In the genomic region with DNA sequence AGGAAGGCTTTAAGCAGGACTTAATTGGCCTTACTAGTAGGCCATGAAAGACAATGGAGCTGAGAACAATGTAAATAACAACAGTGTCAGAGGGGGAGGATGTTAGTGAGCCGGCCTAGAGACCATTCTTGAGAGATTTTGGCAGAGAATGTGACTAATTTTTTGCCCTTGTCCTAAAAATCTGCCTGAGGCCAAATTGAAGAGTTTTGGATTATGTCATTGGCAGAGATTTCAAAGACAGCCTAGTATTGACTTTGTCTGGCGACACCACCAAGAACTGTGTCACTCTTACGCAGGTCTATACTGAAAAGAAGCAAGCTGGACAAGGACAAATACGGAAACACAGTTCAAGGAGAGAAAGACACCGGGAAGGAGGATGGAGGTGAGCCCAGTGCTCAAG, we compare ENCODE assay signal across 23 mouse cellular contexts. TPM values are rescaled to one million over a fixed set of nuclear protein-coding genes. Genes with fewer than 3 reads are reported as not detected.
DNase-seq lines count a peak whose midpoint lies in the region; ATAC-seq and TF ChIP-seq lines count a peak whose summit lies in the region.
"Had no signal": no experiment of that assay in that cellular context is flagged by ENCODE, and none has a peak within 500 bp of the region (broad histone marks: within the 10 kb centered on the region; RNA-seq: fewer than 3 reads in every experiment).

No protein-coding gene starts in this region.

- 0 out of 2 replicates have a peak, but pooled peaks cover 3% of the 10 kb centered on the region for H3K79me2 ChIP-seq in liver, adult 2 months (ENCODE audit: control insufficient read depth, insufficient read depth, low read length)

- no peak overlapping the region for H3K4me3 ChIP-seq in liver, adult 2 months (ENCODE audit: insufficient read depth, low read depth, low read length)
- no peak overlapping the region for H3K4me3 ChIP-seq in liver, embryonic 11.5 days (ENCODE audit: low read depth, low read length)
- H3K4me3 ChIP-seq in ES-Bruce4 (ENCODE audit: low read depth, low read length) = no peak overlapping the region
- H3K4me3 ChIP-seq: embryonic facial prominence, embryonic 13.5 days; embryonic facial prominence, embryonic 15.5 days; erythroblast, embryonic 14.5 days; forebrain, embryonic 10.5 days; forebrain, embryonic 12.5 days had no signal

- H3K36me3 ChIP-seq in liver, adult 2 months (ENCODE audit: control insufficient read depth, insufficient read depth, low read length) = peaks cover 8% of the 10 kb centered on the region; the same call in 1 of the 2 replicates
- no peaks in the 10 kb centered on the region for H3K36me3 ChIP-seq in liver, embryonic 11.5 days (ENCODE audit: control insufficient read depth, insufficient read depth, low read length)
- peaks cover 37% of the 10 kb centered on the region for H3K36me3 ChIP-seq in ES-Bruce4 (ENCODE audit: control insufficient read depth, insufficient read depth, low read length, poor library complexity, severe bottlenecking)

- no peaks in the 10 kb centered on the region for H3K4me1 ChIP-seq in liver, adult 2 months (ENCODE audit: control insufficient read depth, insufficient read depth, low read length)
- H3K4me1 ChIP-seq in liver, embryonic 11.5 days (replicated peaks; ENCODE audit: control insufficient read depth, insufficient read depth, low read length) = peaks cover 4% of the 10 kb centered on the region; the same call in 1 of the 2 replicates
- no peaks in the 10 kb centered on the region for H3K4me1 ChIP-seq in ES-Bruce4 (ENCODE audit: control insufficient read depth, insufficient read depth, low read length)
- H3K4me1 ChIP-seq: embryonic facial prominence, embryonic 13.5 days; embryonic facial prominence, embryonic 15.5 days; forebrain, embryonic 10.5 days; forebrain, embryonic 12.5 days had no signal

- no peak for TF ChIP-seq POLR2A in liver, adult 2 months (IDR thresholded peaks at IDR 0.05; ENCODE audit: extremely low read depth, insufficient read depth, low read length)
- no peak for TF ChIP-seq POLR2A in ES-Bruce4 (IDR thresholded peaks at IDR 0.05; ENCODE audit: insufficient read depth, low read length)

- H3K27me3 ChIP-seq in liver, adult 2 months (ENCODE audit: control insufficient read depth, insufficient read depth, low read length) = no peaks in the 10 kb centered on the region
- no peaks in the 10 kb centered on the region for H3K27me3 ChIP-seq in liver, embryonic 11.5 days (replicated peaks; ENCODE audit: control insufficient read depth, insufficient read depth, low read length)
- H3K27me3 ChIP-seq in ES-Bruce4 (ENCODE audit: control insufficient read depth, insufficient read depth, low read length, poor library complexity, severe bottlenecking) = no peaks in the 10 kb centered on the region
- H3K27me3 ChIP-seq: CH12.LX; embryonic facial prominence, embryonic 13.5 days; embryonic facial prominence, embryonic 15.5 days; forebrain, embryonic 12.5 days had no signal

- 66% methylated on average over 5 of the region's 5 CpGs for WGBS in liver, adult 2 months
- WGBS in liver, embryonic 11.5 days = 82% methylated on average over 5 of the region's 5 CpGs

- no peak overlapping the region for H3K9ac ChIP-seq in liver, adult 2 months (ENCODE audit: low read depth, low read length)
- no peak overlapping the region for H3K9ac ChIP-seq in liver, embryonic 11.5 days (ENCODE audit: low read depth, low read length)
- no peak overlapping the region for H3K9ac ChIP-seq in ES-Bruce4 (ENCODE audit: low read depth, poor library complexity, severe bottlenecking)
- H3K9ac ChIP-seq: embryonic facial prominence, embryonic 13.5 days; embryonic facial prominence, embryonic 15.5 days; forebrain, embryonic 12.5 days had no signal

- H3K9me3 ChIP-seq in liver, embryonic 11.5 days (ENCODE audit: control insufficient read depth, low read length) = no peaks in the 10 kb centered on the region
- H3K9me3 ChIP-seq in ES-Bruce4 (replicated peaks; ENCODE audit: control insufficient read depth, insufficient read depth, low read length, poor library complexity, severe bottlenecking) = no peaks in the 10 kb centered on the region
- H3K9me3 ChIP-seq: embryonic facial prominence, embryonic 13.5 days; embryonic facial prominence, embryonic 15.5 days; forebrain, embryonic 10.5 days; forebrain, embryonic 12.5 days had no signal

- H3K27ac ChIP-seq in liver, adult 2 months (replicated peaks; ENCODE audit: insufficient read depth, low read depth, low read length) = no peak overlapping the region
- no peak overlapping the region for H3K27ac ChIP-seq in liver, embryonic 11.5 days (ENCODE audit: low read depth, low read length)
- H3K27ac ChIP-seq in ES-Bruce4 (ENCODE audit: insufficient read depth, low read length) = 0 out of 2 replicates have a peak overlapping the region, but pooled peaks have one; percentile 21
- H3K27ac ChIP-seq: embryonic facial prominence, embryonic 13.5 days; embryonic facial prominence, embryonic 15.5 days; forebrain, embryonic 10.5 days; forebrain, embryonic 12.5 days had no signal

- no peak for TF ChIP-seq EP300 in ES-Bruce4 (IDR thresholded peaks at IDR 0.05; ENCODE audit: insufficient read depth, low read depth, low read length)

- no peak overlapping the region for H3K4me2 ChIP-seq in liver, embryonic 11.5 days
- H3K4me2 ChIP-seq: embryonic facial prominence, embryonic 13.5 days; embryonic facial prominence, embryonic 15.5 days; forebrain, embryonic 12.5 days had no signal

- no peak for TF ChIP-seq CTCF in liver, adult 2 months (IDR thresholded peaks at IDR 0.05; ENCODE audit: low read depth, low read length)
- no peak for TF ChIP-seq CTCF in ES-Bruce4 (IDR thresholded peaks at IDR 0.05; ENCODE audit: low read depth, low read length)

- ATAC-seq in liver, embryonic 11.5 days (replicated peaks; ENCODE audit: low FRiP score) = no peak
- ATAC-seq: CD4-positive, CD25-positive, alpha-beta regulatory T cell, adult 4 months; forebrain, embryonic 14.5 days; forebrain, embryonic 16.5 days had no signal

- peak; percentile 23 for DNase-seq in adrenal gland, adult 2 months
- no peak for DNase-seq in adrenal gland, postnatal 4 days (ENCODE audit: low spot score in 2 of 2)
- DNase-seq in liver, adult 2 months (ENCODE audit: extremely low read depth, low read depth, low spot score) = peak; percentile 67
- DNase-seq in liver, embryonic 11.5 days (ENCODE audit: low spot score) = no peak
- DNase-seq: adrenal gland, adult 8-10 months; B cell, adult 2 months; cerebellum, adult 11 months; cerebellum, adult 18-20 months; cerebellum, adult 8-10 months; cerebellum, adult 9-11 months; cerebellum, postnatal 14 days; cerebellum, postnatal 36 days; embryo, embryonic 11 days had no signal

RNA-seq across cellular contexts. Expression of gene Zbtb8a, which starts 15.1 kb away (rescaled TPM):
- total RNA-seq in adrenal gland, adult 2 months (2021) = 1 to 10 TPM; 6.1 to 6.4 TPM
- 2.4 and 2.7 TPM in 2 replicates for polyA plus RNA-seq in adrenal gland, adult 2 months (2012; rRNA removed)
- total RNA-seq in adrenal gland, postnatal 4 days (2021) = 10 to 100 TPM; 12.2 to 14.0 TPM
- total RNA-seq in liver, adult 2 months (2014; rRNA removed) = 1.3 and 1.7 TPM in 2 replicates
- 1.6 and 1.7 TPM in 2 replicates for polyA plus RNA-seq in liver, adult 2 months (2012; rRNA removed)
- polyA plus RNA-seq in liver, embryonic 11.5 days (2014; fragmentation: Nextera tagmentation; extraction: Ambion mirVana) = 4.2 and 4.8 TPM in 2 replicates
- polyA plus RNA-seq in ES-Bruce4 (2011; ENCODE audit: insufficient read depth, insufficient read length, low read depth, missing spikeins) = 20.7 and 21.1 TPM in 2 replicates

RNA-seq across cellular contexts. Expression of gene Zbtb8os, which starts 27.3 kb away (rescaled TPM):
- 10 to 100 TPM; 42.7 to 48.4 TPM for total RNA-seq in adrenal gland, adult 2 months (2021)
- 4.1 and 5.3 TPM in 2 replicates for polyA plus RNA-seq in adrenal gland, adult 2 months (2012; rRNA removed)
- total RNA-seq in adrenal gland, postnatal 4 days (2021) = 10 to 100 TPM; 51.1 to 52.2 TPM
- total RNA-seq in liver, adult 2 months (2014; rRNA removed) = 24.7 and 32.8 TPM in 2 replicates
- 14.7 and 16.7 TPM in 2 replicates for polyA plus RNA-seq in liver, adult 2 months (2012; rRNA removed)
- polyA plus RNA-seq in liver, embryonic 11.5 days (2014; fragmentation: Nextera tagmentation; extraction: Ambion mirVana) = 42.2 and 53.9 TPM in 2 replicates
- polyA plus RNA-seq in ES-Bruce4 (2011; ENCODE audit: insufficient read depth, insufficient read length, low read depth, missing spikeins) = 138 and 146 TPM in 2 replicates

RNA-seq across cellular contexts. Expression of gene Rbbp4, which starts 27.6 kb away (rescaled TPM):
- total RNA-seq in adrenal gland, adult 2 months (2021) = 100 to 1,000 TPM; 116 to 144 TPM
- 9.7 and 10.4 TPM in 2 replicates for polyA plus RNA-seq in adrenal gland, adult 2 months (2012; rRNA removed)
- 100 to 1,000 TPM; 188 to 206 TPM for total RNA-seq in adrenal gland, postnatal 4 days (2021)
- total RNA-seq in liver, adult 2 months (2014; rRNA removed) = 40.3 and 47.2 TPM in 2 replicates
- polyA plus RNA-seq in liver, adult 2 months (2012; rRNA removed) = 15.1 and 17.2 TPM in 2 replicates
- polyA plus RNA-seq in liver, embryonic 11.5 days (2014; fragmentation: Nextera tagmentation; extraction: Ambion mirVana) = 318 and 355 TPM in 2 replicates
- polyA plus RNA-seq in ES-Bruce4 (2011; ENCODE audit: insufficient read depth, insufficient read length, low read depth, missing spikeins) = 375 and 419 TPM in 2 replicates

Comparison
In these comparisons a context has a peak if more than half of its experiments do, and no peak if none do; other contexts are left out.
1. DNase-seq: peak in adrenal gland, adult 2 months (single experiment) and liver, adult 2 months (single experiment); none in adrenal gland, postnatal 4 days (0 of 2) and liver, embryonic 11.5 days (single experiment).
2. RNA of gene Rbbp4, which starts 27.6 kb away (polyA plus RNA-seq): 375 to 419 TPM in ES-Bruce4 and 318 to 355 TPM in liver, embryonic 11.5 days; 15.1 to 17.2 TPM in liver, adult 2 months and 9.7 to 10.4 TPM in adrenal gland, adult 2 months; every median in the first group is over 10 times any median in the second.